Mouse (Mus musculus) heart, postnatal 10 days (tissue): Measurements from ENCODE around the gene Nlgn1. TPM values are rescaled to one million over a fixed set of nuclear protein-coding genes. Genes with fewer than 3 reads are reported as not detected.

Experiments
- DNase-seq, 2 experiments: peaks; one replicate each; pipeline ENCODE4 v3.0.0; 2021
- intact Hi-C: fragments of 180-260 bp; cut with DNase I; formaldehyde crosslinking; loops from one replicate; pipeline ENCODE4 v1.15.1; 2025
- total RNA-seq, 2 experiments: library from RNA; stranded (reverse); gene quantifications; 2 replicates each; pipeline ENCODE4 v1.2.3; 2021

Gene Nlgn1
- total RNA-seq, 2 experiments from 2014 or later = 0.07 to 0.10 TPM

GRCm38 (mm10) chr3:26102271-26102670 is 230.0 kb downstream of the Nlgn1 start:
- intact Hi-C loops = no loop called here
- DNase-seq = no peak

- intact Hi-C loops = loop anchor here (2.0 to 5.0 kb wide), 2 partner anchors 59 to 1017 kb away; no protein-coding TSS in a partner anchor
- peak; percentile 5 to 11 for DNase-seq
These were observed 236.7 kb downstream of the Nlgn1 start for GRCm38 (mm10) chr3:26095551-26095950.

- DNase-seq = no peak
- intact Hi-C loops = no loop called here
These were observed 262.9 kb downstream of the Nlgn1 start for GRCm38 (mm10) chr3:26069366-26069765.

- intact Hi-C loops = no loop called here
These were observed 281.5 kb downstream of the Nlgn1 start for GRCm38 (mm10) chr3:26050769-26051168.

DNA sequence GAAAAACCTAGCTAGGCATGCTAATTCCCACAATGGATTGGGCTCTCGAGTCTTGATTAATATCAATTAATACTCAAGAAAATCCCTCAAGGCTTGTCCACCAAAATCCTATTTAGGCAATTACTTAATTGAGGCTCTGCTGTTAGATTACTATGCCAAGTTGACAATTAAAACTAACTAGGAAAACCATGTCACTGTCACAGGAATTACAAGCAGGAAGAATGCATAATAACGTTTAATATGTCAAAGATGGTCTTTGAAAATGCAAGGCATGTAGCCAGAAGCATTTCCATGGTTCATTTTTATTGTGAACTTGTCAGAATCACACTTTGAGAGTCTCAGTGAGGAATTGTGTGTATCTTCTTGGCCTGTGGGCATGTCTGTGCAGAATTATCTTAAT is 289.3 kb downstream of the Nlgn1 start:
- intact Hi-C loops = no loop called here
- no peak for DNase-seq

More at GRCm38 (mm10) chr3:26050769-26051168, 281.5 kb downstream of the Nlgn1 start:
- DNase-seq = no peak

DNA sequence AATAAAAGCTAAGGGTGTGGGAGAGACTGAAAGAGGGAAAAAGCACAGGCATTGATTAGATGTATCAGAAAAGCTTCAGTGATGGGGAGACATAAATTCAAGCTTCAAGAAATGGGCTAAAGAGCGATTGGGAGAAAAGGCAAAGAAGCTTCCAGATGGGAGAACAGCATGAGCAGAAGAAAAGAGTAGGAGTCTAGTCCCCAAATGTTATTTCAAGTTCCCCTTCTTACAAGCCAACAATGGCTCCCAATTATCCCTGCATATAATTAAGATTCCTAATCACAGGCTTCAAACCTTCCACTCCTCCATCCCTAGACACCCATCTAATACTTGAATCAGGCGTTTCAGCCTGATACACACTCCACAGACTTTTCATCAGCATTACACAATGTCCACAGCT is 292.6 kb downstream of the Nlgn1 start:
- DNase-seq = no peak
- intact Hi-C loops = no loop called here

DNA sequence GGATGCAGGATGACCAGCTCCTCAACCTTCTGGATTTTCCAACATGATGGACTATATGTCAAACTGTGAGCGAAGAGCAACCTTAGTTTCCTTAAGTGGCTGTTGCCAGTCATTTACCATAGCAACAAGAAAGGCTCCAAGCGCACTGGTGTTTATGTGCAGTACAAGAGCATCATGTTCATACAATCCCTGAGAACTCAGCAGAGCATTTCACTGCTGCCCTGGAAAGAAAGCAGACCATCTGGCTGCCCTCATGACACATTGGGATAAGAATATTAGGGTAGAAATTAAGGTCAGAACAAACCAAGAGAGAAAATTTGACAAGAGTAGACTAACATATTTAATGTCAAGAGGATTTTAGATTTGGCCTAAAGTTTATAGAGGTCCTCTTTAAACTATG is 306.2 kb downstream of the Nlgn1 start:
- no peak for DNase-seq
- intact Hi-C loops = no loop called here

DNA sequence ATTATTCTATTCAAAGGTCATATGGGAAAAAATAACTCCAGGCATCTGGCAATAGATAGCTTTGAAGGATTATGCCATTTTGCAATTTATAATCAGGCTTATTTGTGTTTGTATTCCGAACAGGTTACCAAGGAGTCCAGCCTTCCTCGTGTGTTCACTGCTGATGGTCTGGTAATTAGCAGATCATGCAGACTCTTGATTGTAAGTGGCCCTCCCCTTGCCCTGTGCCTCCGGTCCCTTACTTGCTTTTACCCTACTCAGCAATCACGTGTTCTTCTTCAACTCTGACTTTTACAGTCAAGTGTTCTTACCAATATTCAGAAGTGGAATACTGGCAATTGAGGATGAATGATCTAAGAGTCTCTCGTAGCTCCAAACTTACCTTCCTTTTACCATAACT is 309.0 kb downstream of the Nlgn1 start:
- intact Hi-C loops = no loop called here
- DNase-seq = no peak

GRCm38 (mm10) chr3:26021632-26022184 is 310.6 kb downstream of the Nlgn1 start:
- DNase-seq = no peak
- intact Hi-C loops = no loop called here

DNA sequence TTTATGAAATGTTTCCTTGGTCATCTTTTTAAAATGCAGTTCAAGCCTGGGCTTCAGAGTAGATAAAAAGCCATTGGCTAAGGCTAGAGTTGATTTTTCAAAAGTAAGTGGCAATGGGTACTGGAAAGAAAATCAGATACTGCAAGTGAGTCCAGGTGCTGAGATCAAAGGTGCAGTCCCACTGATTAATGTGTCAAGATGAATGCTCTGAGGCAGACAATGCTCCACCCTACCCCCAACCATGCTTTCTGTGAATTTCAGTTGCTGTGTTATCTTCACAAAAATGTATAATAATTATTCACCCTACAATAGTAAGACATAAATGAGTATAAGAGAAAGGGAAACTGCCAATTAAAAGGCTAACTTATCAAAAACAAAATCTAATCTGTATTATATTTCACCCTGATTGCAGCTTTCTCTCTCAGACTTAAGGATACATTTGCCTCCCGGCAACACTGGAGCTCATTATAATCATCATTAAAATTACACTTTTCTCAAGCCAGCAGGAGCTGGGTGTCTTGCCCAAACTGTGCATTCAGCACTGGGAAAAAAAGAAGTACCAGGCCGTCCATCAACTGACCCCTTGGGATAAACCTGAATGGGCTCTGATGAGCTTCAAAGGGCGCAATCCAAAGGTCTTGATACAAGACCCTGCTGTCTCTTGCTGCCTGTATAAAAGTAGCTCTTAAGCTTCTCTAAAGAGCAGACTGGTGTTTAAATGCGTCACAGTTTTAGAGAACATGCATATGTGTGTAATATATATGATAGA is 320.8 kb downstream of the Nlgn1 start:
- no peak for DNase-seq
- intact Hi-C loops = no loop called here

- intact Hi-C loops = no loop called here
- no peak for DNase-seq
These were observed 329.2 kb downstream of the Nlgn1 start for GRCm38 (mm10) chr3:26002863-26003608.

DNA sequence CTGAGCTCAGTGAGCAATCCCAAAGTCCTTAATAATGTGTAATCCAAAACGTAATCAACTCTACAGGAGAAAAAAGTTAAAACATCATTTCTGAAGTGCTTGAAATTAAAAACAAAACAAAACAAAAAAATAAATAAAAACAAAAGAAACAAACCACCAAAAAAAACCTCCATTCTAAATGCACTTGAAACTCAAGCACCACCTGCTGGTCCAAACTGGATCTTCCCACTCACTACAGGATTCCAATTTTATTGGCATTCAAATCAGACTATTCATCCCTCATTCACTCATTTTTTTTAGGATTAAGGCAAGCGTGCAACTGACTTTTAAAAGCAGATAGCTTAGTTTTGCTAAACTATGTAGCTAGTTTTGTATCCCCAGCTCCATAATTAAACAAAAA is 329.9 kb downstream of the Nlgn1 start:
- no peak for DNase-seq
- intact Hi-C loops = no loop called here

DNA sequence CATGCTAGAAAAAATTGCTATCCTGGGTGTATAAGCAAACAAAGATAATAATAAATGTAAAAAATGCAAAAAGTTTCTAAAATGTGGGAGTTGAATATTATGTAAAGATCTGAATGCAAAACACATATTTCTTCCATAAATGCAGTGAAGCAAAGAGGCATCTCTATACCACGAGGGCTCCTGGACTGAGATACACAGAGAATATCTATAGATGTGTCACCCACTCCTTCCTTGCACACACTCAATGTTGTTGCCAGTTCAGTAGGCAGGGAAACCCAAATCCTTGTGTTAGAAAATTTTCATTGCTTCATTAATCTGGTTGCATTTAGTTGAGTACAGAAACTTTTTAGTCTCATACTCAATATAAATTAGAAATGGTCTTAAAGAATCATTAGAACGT is 364.7 kb downstream of the Nlgn1 start:
- intact Hi-C loops = no loop called here
- no peak for DNase-seq

- intact Hi-C loops = no loop called here
- no peak for DNase-seq
These were observed 368.0 kb downstream of the Nlgn1 start for GRCm38 (mm10) chr3:25964237-25964636.

DNA sequence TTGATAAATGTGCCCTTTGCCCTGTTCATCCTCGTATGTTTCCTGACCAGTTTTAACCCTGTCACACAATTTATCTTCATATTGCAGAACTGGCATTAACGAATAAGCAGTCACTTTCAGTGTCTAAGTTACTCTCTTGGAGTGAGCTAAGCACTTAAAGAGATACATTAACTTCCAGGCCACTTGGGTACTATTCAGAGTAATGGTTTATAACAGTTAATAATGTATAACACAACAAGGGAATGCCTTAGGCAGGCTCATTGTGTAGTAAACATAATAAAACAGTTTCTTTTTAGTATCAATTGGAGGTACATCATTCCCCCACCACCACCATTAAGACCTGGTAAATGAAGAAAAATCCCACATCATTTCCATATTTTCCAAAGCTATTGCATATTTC is 368.7 kb downstream of the Nlgn1 start:
- DNase-seq = no peak
- intact Hi-C loops = no loop called here

DNA sequence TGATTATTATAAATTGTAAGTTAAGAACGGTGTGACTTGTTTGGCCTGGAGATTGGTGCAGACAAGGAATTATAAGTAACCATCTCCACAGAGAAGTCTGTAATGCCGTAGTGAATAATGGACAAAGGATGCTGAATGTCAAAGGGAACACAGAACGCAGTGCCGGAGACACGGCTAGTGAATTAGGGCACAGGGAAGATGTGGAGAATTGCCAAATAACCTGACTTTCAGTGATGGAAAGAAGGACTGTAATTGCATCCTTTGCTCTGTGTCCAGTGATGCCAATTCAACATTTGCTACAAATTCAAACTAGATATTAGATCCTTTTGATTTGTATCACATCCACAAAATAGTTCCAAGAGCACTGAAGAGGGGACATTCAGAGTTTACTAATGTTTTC is 415.7 kb downstream of the Nlgn1 start:
- no peak for DNase-seq
- intact Hi-C loops = no loop called here

DNA sequence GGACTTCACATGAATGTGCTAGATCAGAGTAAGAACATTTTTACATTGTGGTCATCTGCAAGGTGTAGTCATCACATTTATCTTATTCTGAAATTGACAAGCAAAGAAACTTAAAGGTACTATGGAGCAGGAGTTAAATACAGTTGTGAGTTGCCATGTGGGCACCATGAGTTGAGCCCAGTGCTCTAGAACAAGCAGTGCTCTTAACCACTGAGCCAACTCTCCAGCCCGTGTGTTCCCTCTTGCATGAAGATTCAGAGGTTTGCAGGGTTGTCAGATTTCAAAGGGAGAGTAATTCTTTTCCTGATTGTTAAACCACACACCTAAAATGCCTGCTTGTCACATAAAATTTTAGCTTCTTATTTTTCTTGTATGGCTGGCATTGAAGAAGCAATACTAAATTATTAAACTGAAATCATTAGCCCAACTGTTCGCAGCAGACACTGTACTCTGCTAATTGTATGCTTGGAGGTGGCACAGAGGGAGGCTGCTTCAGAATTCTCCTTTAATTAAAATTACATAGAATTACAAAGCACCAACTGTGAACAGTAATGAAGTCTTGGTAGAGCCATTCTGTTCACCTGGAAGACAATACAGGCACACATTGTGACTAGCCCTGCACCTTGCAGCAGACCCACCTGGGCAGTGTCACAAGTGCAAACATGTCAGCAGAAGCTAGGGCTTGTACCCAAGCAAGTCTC is 417.7 kb downstream of the Nlgn1 start:
- DNase-seq = no peak
- intact Hi-C loops = no loop called here

GRCm38 (mm10) chr3:25903140-25903809 is 429.0 kb downstream of the Nlgn1 start:
- intact Hi-C loops = no loop called here
- DNase-seq = no peak

GRCm38 (mm10) chr3:25897456-25897855 is 434.8 kb downstream of the Nlgn1 start:
- intact Hi-C loops = no loop called here
- DNase-seq = no peak

DNA sequence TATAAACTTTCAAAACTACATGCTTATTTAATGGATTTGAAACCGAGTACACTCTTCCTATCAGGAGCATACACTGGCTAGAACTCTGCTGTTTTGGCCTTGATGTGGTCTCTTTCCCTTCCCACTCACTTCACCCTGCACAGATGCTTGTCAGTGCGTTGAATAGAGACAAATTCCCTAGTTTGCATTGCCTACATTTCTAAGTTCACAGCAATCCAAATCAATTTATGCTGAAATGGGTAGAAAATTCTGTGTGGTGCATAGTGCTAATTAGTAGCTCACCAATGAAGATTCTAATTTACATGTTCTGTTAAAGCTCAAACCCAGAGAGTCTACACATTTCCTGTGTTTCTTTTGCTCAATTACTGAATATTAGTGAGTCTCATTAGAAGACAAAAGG is 447.5 kb downstream of the Nlgn1 start:
- intact Hi-C loops = no loop called here
- DNase-seq = no peak

- no peak for DNase-seq
- intact Hi-C loops = no loop called here
These were observed 463.1 kb downstream of the Nlgn1 start for GRCm38 (mm10) chr3:25869161-25869560.
